Mouse (Mus musculus): ENCODE data around the gene Atf5. TPM values are rescaled to one million over a fixed set of nuclear protein-coding genes. Genes with fewer than 3 reads are reported as not detected.
A peak's percentile ranks its signal among the peaks of the same experiment; 100 is the strongest.

The Atf5 gene
- polyA plus RNA-seq, 1 experiment from 2014 or later, result 2.3 TPM

- ATAC-seq (ENCODE audit: insufficient number of reproducible peaks, low FRiP score, low TSS enrichment, low read depth) (no peak), DNase-seq (ENCODE audit: low spot score) (no peak)
- Histone ChIP-seq H3K4me3 (ENCODE audit: low read depth, low read length) (no peak overlapping the region), H3K4me1 (ENCODE audit: control insufficient read depth, insufficient read depth, low read length) (peaks cover 19% of the 10 kb centered on the region), H3K27me3 (ENCODE audit: control insufficient read depth, insufficient read depth, low read length) (no peaks in the 10 kb centered on the region), H3K27ac (replicated peaks; ENCODE audit: low read depth, low read length) (no peak overlapping the region), H3K9me3 (ENCODE audit: control insufficient read depth, low read length) (no peaks in the 10 kb centered on the region), H3K4me2 (ENCODE audit: low read depth, severe bottlenecking) (no peak overlapping the region), H3K36me3 (ENCODE audit: control insufficient read depth, insufficient read depth, low read length) (peaks cover 5% of the 10 kb centered on the region; the same call in 1 of the 2 replicates), H3K9ac (ENCODE audit: low read length) (no peak overlapping the region)
- WGBS, result 85% methylated on average over 4 of the region's 4 CpGs
Measured at GRCm38 (mm10) chr7:44814423-44814822, 2.0 kb downstream of the Atf5 start.

- Histone ChIP-seq H3K4me1 (ENCODE audit: control insufficient read depth, insufficient read depth, low read length) (peaks cover 17% of the 10 kb centered on the region), H3K4me3 (ENCODE audit: low read depth, low read length) (no peak overlapping the region), H3K9me3 (ENCODE audit: control insufficient read depth, low read length) (no peaks in the 10 kb centered on the region), H3K27ac (replicated peaks; ENCODE audit: low read depth, low read length) (no peak overlapping the region), H3K4me2 (ENCODE audit: low read depth, severe bottlenecking) (no peak overlapping the region), H3K36me3 (ENCODE audit: control insufficient read depth, insufficient read depth, low read length) (peaks cover 3% of the 10 kb centered on the region; the same call in 1 of the 2 replicates), H3K9ac (ENCODE audit: low read length) (no peak overlapping the region), H3K27me3 (ENCODE audit: control insufficient read depth, insufficient read depth, low read length) (no peaks in the 10 kb centered on the region)
- DNase-seq (ENCODE audit: low spot score), result peak; percentile 9
- ATAC-seq (ENCODE audit: insufficient number of reproducible peaks, low FRiP score, low TSS enrichment, low read depth), result no peak
- 90% methylated on average over 3 of the region's 3 CpGs for WGBS
Measured at GRCm38 (mm10) chr7:44813985-44814384, 2.5 kb downstream of the Atf5 start.

GRCm38 (mm10) chr7:44812651-44813325 lies 3.7 kb downstream of the Atf5 start:
- Histone ChIP-seq H3K27me3 (ENCODE audit: control insufficient read depth, insufficient read depth, low read length) (no peaks in the 10 kb centered on the region), H3K27ac (replicated peaks; ENCODE audit: low read depth, low read length) (no peak overlapping the region), H3K4me1 (ENCODE audit: control insufficient read depth, insufficient read depth, low read length) (peaks cover 5% of the 10 kb centered on the region), H3K9me3 (ENCODE audit: control insufficient read depth, low read length) (no peaks in the 10 kb centered on the region), H3K9ac (ENCODE audit: low read length) (no peak overlapping the region), H3K4me2 (ENCODE audit: low read depth, severe bottlenecking) (0 out of 2 replicates have a peak overlapping the region, but pooled peaks have one; percentile 0), H3K36me3 (ENCODE audit: control insufficient read depth, insufficient read depth, low read length) (peaks cover 3% of the 10 kb centered on the region; the same call in 1 of the 2 replicates), H3K4me3 (ENCODE audit: low read depth, low read length) (no peak overlapping the region)
- ATAC-seq (ENCODE audit: insufficient number of reproducible peaks, low FRiP score, low TSS enrichment, low read depth), result no peak
- 92% methylated on average over 20 of the region's 20 CpGs for WGBS
- peak; percentile 16 for DNase-seq (ENCODE audit: low spot score)

GRCm38 (mm10) chr7:44810819-44811557 lies 5.5 kb downstream of the Atf5 start:
- peaks cover 3% of the 10 kb centered on the region; the same call in 1 of the 2 replicates for H3K36me3 ChIP-seq (ENCODE audit: control insufficient read depth, insufficient read depth, low read length)

GRCm38 (mm10) chr7:44810365-44810764 lies 6.1 kb downstream of the Atf5 start:
- Histone ChIP-seq H3K4me3 (ENCODE audit: low read depth, low read length) (no peak overlapping the region), H3K27ac (replicated peaks; ENCODE audit: low read depth, low read length) (no peak overlapping the region), H3K27me3 (ENCODE audit: control insufficient read depth, insufficient read depth, low read length) (no peaks in the 10 kb centered on the region), H3K9ac (ENCODE audit: low read length) (no peak overlapping the region), H3K9me3 (ENCODE audit: control insufficient read depth, low read length) (no peaks in the 10 kb centered on the region), H3K4me2 (ENCODE audit: low read depth, severe bottlenecking) (no peak overlapping the region), H3K4me1 (ENCODE audit: control insufficient read depth, insufficient read depth, low read length) (no peaks in the 10 kb centered on the region; the same call in 1 of the 2 replicates), H3K36me3 (ENCODE audit: control insufficient read depth, insufficient read depth, low read length) (peaks cover 3% of the 10 kb centered on the region; the same call in 1 of the 2 replicates)
- 81% methylated on average over 4 of the region's 4 CpGs for WGBS
- DNase-seq (ENCODE audit: low spot score) (no peak), ATAC-seq (ENCODE audit: insufficient number of reproducible peaks, low FRiP score, low TSS enrichment, low read depth) (no peak)

More at GRCm38 (mm10) chr7:44810819-44811557, 5.5 kb downstream of the Atf5 start:
- Histone ChIP-seq H3K4me2 (ENCODE audit: low read depth, severe bottlenecking) (no peak overlapping the region), H3K4me3 (ENCODE audit: low read depth, low read length) (no peak overlapping the region), H3K4me1 (ENCODE audit: control insufficient read depth, insufficient read depth, low read length) (no peaks in the 10 kb centered on the region; the same call in 1 of the 2 replicates), H3K27ac (replicated peaks; ENCODE audit: low read depth, low read length) (no peak overlapping the region), H3K9me3 (ENCODE audit: control insufficient read depth, low read length) (no peaks in the 10 kb centered on the region), H3K9ac (ENCODE audit: low read length) (no peak overlapping the region), H3K27me3 (ENCODE audit: control insufficient read depth, insufficient read depth, low read length) (no peaks in the 10 kb centered on the region)
- ATAC-seq (ENCODE audit: insufficient number of reproducible peaks, low FRiP score, low TSS enrichment, low read depth) (no peak), DNase-seq (ENCODE audit: low spot score) (peak; percentile 15)
- 89% methylated on average over 7 of the region's 7 CpGs for WGBS

GRCm38 (mm10) chr7:44809466-44809865 lies 7.0 kb downstream of the Atf5 start:
- H3K4me2 ChIP-seq (ENCODE audit: low read depth, severe bottlenecking), result no peak overlapping the region
- H3K4me1 ChIP-seq (ENCODE audit: control insufficient read depth, insufficient read depth, low read length), result no peaks in the 10 kb centered on the region
- H3K27me3 ChIP-seq (ENCODE audit: control insufficient read depth, insufficient read depth, low read length), result no peaks in the 10 kb centered on the region
- peaks cover 3% of the 10 kb centered on the region; the same call in 1 of the 2 replicates for H3K36me3 ChIP-seq (ENCODE audit: control insufficient read depth, insufficient read depth, low read length)
- H3K27ac ChIP-seq (replicated peaks; ENCODE audit: low read depth, low read length), result no peak overlapping the region
- no peak overlapping the region for H3K4me3 ChIP-seq (ENCODE audit: low read depth, low read length)
- no peak overlapping the region for H3K9ac ChIP-seq (ENCODE audit: low read length)
- no peaks in the 10 kb centered on the region for H3K9me3 ChIP-seq (ENCODE audit: control insufficient read depth, low read length)
- DNase-seq (ENCODE audit: low spot score) (peak; percentile 8), ATAC-seq (ENCODE audit: insufficient number of reproducible peaks, low FRiP score, low TSS enrichment, low read depth) (no peak)
- 91% methylated on average over 3 of the region's 3 CpGs for WGBS

- 84% methylated on average over 2 of the region's 2 CpGs for WGBS
- Histone ChIP-seq H3K4me1 (ENCODE audit: control insufficient read depth, insufficient read depth, low read length) (no peaks in the 10 kb centered on the region), H3K27me3 (ENCODE audit: control insufficient read depth, insufficient read depth, low read length) (no peaks in the 10 kb centered on the region), H3K9me3 (ENCODE audit: control insufficient read depth, low read length) (no peaks in the 10 kb centered on the region), H3K27ac (replicated peaks; ENCODE audit: low read depth, low read length) (no peak overlapping the region), H3K4me3 (ENCODE audit: low read depth, low read length) (no peak overlapping the region), H3K9ac (ENCODE audit: low read length) (no peak overlapping the region), H3K36me3 (ENCODE audit: control insufficient read depth, insufficient read depth, low read length) (peaks cover under 1% of the 10 kb centered on the region; the same call in 1 of the 2 replicates), H3K4me2 (ENCODE audit: low read depth, severe bottlenecking) (no peak overlapping the region)
- DNase-seq (ENCODE audit: low spot score), result no peak
- ATAC-seq (ENCODE audit: insufficient number of reproducible peaks, low FRiP score, low TSS enrichment, low read depth), result no peak
Measured at GRCm38 (mm10) chr7:44808927-44809326, 7.5 kb downstream of the Atf5 start.

- H3K36me3 ChIP-seq (ENCODE audit: control insufficient read depth, insufficient read depth, low read length), result no peaks in the 10 kb centered on the region
- no peak overlapping the region for H3K27ac ChIP-seq (replicated peaks; ENCODE audit: low read depth, low read length)
- no peak for DNase-seq (ENCODE audit: low spot score)
- no peaks in the 10 kb centered on the region for H3K27me3 ChIP-seq (ENCODE audit: control insufficient read depth, insufficient read depth, low read length)
- no peak overlapping the region for H3K4me2 ChIP-seq (ENCODE audit: low read depth, severe bottlenecking)
- H3K4me1 ChIP-seq (ENCODE audit: control insufficient read depth, insufficient read depth, low read length), result no peaks in the 10 kb centered on the region
- no peak overlapping the region for H3K9ac ChIP-seq (ENCODE audit: low read length)
- 84% methylated on average over 6 of the region's 6 CpGs for WGBS
- H3K4me3 ChIP-seq (ENCODE audit: low read depth, low read length), result no peak overlapping the region
- ATAC-seq (ENCODE audit: insufficient number of reproducible peaks, low FRiP score, low TSS enrichment, low read depth), result no peak
- H3K9me3 ChIP-seq (ENCODE audit: control insufficient read depth, low read length), result no peaks in the 10 kb centered on the region
Measured at GRCm38 (mm10) chr7:44792781-44793180, 23.7 kb downstream of the Atf5 start.

Measured in limb, embryonic 11.5 days (tissue).